Mouse (Mus musculus): ENCODE data around the gene Aff4.

Gene Aff4

DNA sequence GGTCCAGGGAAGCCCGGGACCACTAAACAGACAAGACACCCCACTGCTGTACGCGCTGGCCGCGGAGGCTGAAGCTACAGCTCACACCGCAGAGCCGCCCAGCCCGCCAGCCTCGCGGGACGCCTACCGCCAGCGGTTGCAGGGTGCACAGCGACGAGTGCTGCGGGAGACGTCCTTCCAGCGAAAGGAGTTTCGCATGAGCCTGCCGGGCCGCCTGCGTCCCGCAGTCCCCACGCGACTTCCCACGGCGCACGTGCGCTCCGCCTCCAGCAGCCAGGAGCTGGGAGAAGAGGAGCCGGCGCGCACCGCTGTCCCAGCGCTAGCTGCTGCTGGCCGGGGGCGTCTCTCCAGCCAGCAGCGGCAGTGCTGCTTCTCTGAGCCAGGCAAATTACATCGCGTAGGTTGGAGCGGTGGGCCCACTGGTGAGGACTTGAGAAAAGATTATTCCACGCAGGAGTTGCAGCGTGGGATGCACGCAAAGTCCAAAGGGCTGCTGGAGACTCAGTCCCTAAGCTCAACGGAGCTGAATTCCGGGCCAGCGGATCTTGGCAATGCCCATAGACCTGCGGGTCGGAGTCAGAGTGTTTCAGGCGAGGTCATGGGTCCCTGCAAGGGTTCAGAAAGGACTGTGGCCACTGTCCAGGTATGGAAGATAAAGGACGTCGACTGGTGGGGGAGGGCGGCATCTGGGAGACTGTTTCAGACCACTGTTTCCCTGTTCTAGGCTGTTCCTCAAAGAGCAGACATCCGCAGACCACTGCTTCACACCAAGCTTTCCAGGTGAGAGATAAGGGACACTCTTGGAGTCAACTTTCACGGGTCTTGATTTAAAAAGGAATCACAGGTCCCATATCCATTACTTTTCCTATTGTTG lies 113.2 kb downstream of the Aff4 start:
- DNase-seq, result no peak

- DNase-seq, result peak; percentile 50 to 54
These were observed 115.8 kb downstream of the Aff4 start for GRCm38 (mm10) chr11:53466231-53466971.

GRCm38 (mm10) chr11:53469294-53469967 lies 118.8 kb downstream of the Aff4 start:
- no peak for DNase-seq

- DNase-seq, result peak; percentile 76 to 82
These were observed 119.5 kb downstream of the Aff4 start, which contains the start of gene Gm9837 for GRCm38 (mm10) chr11:53469968-53470695. Gene Gm9837 (minus strand): TSS chr11:53470479.
